Mouse (Mus musculus): Measurements from ENCODE around the gene Stx16.

Gene Stx16

GRCm38 (mm10) chr2:174075673-174076432 lies at the start of gene Stx16:
Gene Stx16 (plus strand): TSS chr2:174076308.
- peak; percentile 84 for DNase-seq (ENCODE audit: low read depth, low spot score)

GRCm38 (mm10) chr2:174026406-174026805 lies 49.7 kb upstream of the Stx16 start:
- no peak for DNase-seq (ENCODE audit: low read depth, low spot score)

GRCm38 (mm10) chr2:174033257-174033800 lies 42.8 kb upstream of the Stx16 start:
- no peak for DNase-seq (ENCODE audit: low read depth, low spot score)

- no peak for DNase-seq (ENCODE audit: low read depth, low spot score)
Observed at GRCm38 (mm10) chr2:174047656-174048055, 28.5 kb upstream of the Stx16 start.

DNA sequence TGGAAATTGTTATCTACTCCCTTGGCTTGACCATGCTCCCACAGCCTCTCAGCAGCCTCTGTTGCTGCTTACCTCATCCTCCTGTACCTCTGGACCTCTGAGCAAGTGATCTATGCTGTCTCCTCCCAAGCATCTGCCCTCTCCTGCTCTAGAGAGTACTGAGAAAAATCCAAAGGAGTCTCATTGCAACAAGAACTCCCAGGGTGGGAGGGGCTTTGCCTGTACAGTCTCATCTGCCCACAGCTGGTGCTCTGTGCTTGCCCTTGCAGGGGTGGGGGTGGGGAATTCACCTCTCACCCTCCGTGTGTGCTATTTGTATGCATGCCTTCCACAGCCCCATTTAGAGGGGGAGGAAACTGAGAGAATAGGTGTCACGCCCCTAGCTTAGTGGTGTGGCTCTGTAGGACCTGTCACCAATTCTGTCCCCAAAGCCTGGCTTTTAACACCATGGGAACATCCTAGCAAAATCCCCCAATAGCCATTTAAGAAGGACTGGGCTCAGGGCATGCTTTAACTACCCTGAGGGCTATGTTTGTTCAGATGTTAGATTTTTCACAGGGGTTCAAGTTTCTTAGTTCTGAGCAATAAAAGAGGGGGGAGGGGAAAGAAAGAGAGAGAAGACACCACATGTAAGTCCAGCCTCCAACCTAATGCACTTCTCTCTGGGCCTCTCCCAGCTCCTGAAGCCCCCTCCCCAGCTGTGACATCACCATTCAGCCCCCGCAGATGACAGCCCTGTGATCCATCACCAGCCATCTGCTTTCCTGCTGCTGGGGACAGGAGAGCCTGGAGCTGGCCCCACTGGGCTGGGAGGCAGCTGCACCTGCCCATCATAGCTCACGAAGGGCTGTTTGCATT lies 26.4 kb upstream of the Stx16 start:
- no peak for DNase-seq (ENCODE audit: low read depth, low spot score)

DNA sequence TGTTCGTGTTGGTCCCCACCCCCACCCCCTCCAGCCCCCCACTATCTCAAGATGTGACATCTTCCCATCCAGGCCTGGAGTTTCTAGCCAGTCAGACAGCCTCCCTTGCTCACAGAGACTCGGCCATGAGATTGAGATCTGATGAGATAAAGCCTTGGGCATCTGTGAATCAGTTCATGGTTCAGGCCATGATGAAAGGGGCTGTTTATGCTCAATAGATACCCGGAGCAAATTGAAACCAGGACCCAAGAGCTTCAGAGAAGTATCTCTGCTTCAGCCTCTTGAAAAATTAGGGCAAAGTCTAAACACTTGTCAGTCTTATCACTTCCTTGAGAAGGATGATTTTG lies 25.8 kb upstream of the Stx16 start:
- no peak for DNase-seq (ENCODE audit: low read depth, low spot score)

DNA sequence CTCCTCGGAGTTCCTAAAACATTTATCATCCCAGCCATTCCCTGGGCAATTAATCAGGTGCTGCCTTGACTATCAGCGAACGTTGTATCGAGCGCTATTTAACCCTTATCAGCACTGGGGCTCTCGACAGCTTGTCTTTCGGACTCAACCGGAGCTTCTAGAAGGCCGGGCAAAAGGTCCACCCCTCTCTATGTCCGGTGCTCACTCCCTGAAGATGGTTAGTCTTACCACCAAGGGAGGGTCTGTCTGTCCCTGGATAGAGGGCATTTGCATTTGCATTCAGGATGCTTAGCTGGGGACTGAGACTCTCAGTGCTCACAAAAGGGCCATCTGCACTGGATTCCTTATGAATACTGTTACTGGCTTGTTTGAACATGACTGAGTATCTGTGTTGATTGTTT lies 25.0 kb upstream of the Stx16 start:
- no peak for DNase-seq (ENCODE audit: low read depth, low spot score)

DNA sequence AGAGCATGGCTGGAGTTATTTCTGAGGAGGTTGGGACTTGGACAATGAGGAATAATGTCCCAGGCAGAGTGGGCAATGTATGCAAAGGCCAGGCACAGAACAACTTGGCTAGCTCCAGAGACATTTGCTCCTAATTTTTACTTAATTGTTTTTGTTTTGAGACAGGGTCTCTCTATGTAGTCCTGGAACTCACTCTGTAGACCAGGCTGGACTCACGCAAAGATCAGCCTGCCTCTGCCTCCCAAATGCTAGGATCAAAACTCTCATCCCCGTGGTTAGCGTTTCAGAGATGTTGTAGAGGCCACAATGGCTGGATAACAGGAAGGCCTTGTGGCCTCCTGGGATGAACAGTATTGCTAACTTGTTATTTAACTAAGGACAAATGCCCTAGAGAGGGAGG lies 21.6 kb upstream of the Stx16 start:
- no peak for DNase-seq (ENCODE audit: low read depth, low spot score)

DNA sequence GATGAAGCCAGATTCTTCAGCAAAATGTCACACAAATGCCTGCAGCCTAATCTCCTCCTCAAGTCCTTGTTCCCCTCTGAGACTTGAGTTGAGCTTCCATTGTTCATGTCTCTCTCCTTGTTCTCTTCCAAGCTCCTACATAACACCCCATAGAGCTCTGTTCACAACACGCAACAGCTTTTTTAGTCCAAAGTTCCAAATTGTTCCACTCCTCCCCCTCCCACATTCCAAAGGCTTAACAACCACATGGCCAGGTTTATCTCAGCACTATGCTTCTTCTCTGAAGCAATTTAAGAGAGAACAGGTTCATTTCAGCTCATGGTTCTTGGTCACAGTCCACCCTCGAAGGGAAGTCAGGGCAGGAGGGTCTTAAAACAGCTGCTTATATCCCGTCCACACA lies 18.4 kb upstream of the Stx16 start:
- no peak for DNase-seq (ENCODE audit: low read depth, low spot score)

DNA sequence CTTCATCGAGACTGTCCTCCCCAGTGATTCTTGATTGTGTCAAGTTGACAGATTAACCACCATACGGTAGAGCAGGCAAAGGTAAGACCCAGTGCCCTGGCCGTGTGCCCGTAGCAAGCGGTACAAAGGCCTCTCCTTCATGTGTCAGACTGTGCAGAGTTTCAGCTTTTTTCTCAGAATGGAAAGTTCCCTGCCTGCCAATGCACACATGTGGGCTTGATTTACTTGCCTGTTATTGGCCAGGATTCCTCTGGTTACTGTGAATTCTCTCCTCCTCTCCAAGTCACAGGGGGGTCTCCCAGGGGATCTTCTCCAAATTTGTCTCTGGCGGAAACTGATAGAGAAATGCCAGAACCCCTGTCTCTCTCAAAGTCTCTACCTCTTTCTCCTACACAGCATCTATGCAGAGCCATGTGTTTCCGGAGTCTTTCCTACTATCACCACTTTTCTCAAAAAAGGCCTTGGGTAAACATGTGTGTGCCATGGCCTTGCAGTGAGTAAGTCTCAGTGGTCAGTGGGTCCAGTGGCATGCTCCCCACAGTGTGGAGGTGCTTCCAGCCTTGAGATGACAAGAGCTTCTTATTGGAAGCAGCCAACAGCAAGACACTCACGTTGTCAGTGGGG lies 17.7 kb upstream of the Stx16 start:
- DNase-seq (ENCODE audit: low read depth, low spot score) = no peak

DNA sequence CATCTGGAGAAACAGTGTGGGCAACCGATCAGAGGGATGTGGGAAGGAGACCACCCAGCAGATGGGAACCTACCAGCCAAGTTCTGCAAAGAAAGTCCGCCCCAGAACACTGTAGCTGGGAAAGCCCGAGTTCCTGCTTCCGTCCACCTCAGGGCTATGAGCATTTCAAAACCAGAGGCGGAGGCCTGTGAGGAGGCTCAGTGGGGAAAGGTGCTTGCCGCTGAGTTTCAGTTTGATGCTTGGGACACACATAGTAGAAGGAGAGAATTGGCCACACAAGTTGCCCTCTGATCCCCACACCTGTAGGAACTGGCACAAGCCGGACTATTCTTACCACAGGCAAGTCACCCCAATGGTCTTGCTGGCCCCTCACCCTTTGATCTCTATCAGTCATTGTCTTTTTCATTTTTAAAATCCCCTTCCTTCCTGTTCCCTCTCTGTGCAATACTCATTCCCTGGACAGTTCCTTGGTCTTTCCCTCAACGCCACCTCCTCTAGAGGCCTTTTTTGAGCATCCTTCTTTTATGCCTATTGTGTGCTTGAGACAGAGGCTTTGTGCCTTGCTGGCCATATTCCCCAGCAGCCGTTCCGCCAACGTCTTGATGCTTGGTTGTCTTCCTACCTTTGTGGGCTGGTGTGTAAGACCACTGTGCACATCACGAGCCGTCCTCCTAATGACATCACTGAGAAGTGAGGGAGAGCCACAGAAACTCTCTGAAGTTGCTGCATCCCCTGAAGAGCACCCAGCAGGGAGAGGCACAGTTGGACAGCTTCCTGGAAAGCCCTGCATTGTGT lies 16.3 kb upstream of the Stx16 start:
- DNase-seq (ENCODE audit: low read depth, low spot score) = no peak

- DNase-seq (ENCODE audit: low read depth, low spot score) = no peak
Observed at GRCm38 (mm10) chr2:174061219-174061618, 14.9 kb upstream of the Stx16 start.

DNA sequence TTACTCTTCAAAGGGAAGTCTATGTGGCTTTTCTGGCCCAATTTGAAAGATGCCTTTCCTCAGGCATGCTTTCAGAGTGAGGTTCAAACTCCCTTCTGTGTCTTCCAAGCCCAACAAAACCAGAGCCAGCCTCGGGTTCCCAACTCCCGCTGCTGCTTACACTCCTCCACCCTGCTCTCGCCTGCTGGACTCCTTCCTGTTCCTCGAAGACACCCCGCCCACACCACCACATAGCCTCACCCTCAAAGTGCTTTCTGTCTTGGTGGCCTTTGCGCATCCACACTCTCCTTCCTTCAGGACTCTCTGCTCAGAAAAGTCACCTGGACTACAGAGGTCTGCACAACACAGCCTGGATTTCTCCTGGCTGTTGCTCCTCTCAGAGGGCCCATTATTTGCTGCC lies 13.0 kb upstream of the Stx16 start:
- DNase-seq (ENCODE audit: low read depth, low spot score) = no peak

DNA sequence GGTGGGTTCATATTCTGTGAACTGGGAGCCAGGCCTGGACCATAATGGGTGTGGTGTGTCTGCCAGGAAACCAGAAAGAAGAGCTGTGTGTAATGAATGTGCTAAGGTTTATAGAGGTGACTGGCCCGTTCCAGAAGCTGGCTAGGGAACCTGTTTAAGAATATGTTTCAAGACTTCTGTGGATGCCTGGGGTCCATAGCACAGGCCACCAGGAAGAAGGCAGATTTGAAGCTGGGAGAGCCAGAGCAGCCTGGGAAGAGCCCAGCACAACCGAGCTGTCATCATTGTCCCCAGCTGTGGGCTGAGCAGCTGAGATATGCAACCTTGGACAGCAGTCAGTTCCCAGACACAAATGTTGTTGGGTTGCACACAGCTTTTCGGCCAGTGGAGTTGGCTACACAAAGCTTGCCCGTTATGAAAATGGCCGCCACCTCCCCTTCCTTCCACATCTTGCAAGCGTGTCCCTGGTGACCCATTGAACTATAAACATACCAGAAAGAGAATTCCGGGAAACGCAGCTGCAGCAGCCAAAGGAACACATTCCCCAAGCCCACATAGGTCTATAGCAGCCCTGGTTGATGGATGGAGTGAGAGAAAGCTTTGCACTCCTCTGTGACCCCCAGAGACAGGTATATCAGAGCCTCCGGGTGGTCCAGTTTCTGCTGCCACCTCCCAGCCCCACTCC lies 12.4 kb upstream of the Stx16 start:
- no peak for DNase-seq (ENCODE audit: low read depth, low spot score)

DNA sequence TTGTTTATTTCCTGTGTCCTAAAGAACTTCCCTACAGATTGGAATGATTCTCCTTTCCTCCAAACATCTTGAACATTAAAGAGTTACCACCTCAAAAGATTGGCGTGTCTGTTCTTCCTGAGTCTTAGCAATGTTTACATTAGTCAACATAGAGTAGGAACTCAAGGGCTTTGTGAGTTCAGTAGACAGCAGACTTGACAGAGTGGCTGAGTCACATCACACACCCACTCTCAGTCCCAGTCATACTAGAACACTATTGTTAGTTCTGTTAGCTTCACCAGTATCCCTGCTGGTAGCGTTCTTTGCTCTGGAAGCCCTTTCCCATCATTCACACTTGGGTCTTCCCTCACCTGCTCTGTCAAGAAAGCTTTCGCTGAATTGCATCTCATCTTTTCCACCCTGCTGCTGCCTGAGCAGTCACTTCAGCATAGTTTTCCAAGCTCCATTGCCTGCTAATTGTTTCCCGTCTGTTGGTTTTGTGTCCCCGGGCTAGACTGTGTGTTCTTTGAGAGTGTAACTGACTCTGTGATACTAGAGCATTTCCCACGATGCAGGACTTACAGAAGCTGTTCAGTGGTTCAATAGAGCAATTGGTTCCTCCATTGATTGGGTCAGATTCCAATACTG lies 8.2 kb upstream of the Stx16 start:
- DNase-seq (ENCODE audit: low read depth, low spot score) = no peak

DNA sequence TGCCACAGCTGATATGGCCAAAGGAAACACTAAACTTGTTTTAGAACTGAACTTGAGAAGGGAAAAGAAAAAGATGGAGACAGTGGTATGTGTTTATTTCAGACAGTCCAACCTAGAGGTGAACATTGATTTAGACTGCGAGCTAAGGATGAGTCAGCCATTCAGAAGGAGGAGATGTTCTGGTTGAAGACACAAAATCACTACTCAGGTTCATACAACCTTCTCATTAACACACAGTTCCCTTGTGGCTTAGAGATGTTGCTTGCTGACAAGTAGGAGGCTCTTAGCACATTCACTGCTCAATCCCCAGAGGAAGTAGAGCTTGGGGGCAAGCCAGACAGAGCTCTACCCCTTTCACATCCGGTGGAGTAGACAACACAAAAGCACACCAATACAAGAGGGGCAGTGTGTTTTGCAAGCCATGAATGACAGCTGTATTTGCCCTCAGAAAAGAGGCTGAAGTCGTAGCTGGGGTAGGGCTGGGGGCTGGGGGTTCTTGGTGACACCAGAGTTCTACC lies 6.5 kb upstream of the Stx16 start:
- DNase-seq (ENCODE audit: low read depth, low spot score) = no peak

GRCm38 (mm10) chr2:174071406-174071805 lies 4.7 kb upstream of the Stx16 start:
- no peak for DNase-seq (ENCODE audit: low read depth, low spot score)

GRCm38 (mm10) chr2:174073156-174073790 lies 2.8 kb upstream of the Stx16 start:
- DNase-seq (ENCODE audit: low read depth, low spot score) = no peak

- no peak for DNase-seq (ENCODE audit: low read depth, low spot score)
Observed at GRCm38 (mm10) chr2:174074621-174075020, 1.5 kb upstream of the Stx16 start.

DNA sequence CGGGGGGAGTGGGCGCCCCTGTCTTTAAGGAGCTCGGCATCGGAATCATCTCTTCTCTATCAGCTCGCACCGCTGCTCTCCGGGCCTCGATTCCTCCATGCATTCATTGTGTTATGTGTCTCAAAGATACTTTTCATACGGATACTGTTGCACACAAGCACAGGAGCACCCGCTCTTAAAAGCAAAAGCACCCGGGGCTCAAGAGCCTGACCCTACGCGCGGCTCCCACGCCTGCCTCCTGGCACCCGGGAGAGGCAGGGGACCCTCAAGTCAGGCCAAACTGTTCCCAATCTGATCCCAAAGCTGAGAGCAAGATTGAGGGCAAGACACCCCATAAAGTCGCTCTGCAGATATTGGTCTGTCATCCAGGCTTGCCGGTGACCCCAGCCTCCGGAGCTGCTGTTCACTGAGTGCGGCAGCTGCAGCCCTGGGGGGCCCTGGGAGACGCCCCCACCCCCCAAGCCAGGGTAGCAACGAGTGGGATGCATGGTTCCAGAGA lies 987 bp upstream of the Stx16 start:
- DNase-seq (ENCODE audit: low read depth, low spot score) = no peak
